ENCODE assay signal across 11 mouse cellular contexts in the genomic region with DNA sequence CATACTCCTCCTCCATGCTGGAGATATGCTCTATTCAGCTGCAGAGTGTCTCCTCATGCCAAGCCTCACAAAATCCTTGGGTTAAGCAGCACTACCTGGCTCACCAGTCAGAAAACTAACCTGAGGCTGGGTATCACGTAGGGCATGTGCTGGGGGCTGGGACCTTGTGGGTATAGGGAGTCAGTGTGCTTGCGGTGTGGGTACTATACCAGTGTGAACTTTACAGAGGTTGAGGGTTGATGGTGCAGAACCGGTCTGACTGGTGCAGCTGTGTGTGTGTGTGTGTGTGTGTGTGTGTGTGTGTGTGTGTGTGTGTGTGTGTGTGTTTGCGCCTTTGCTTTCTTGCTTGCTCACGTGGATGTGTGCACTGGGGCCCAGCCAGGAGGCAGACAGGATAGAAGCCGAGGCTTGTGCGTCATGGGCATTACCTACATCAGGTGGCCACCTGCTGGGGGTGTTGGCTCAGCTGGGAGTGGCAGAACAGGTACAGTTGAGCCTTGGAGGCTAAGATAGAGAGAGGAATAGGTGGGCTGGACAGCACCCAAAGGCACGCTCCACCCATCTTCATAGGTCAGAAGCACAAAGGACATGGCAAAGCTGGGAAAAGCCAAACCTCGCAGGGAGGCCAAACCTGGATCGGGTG. TPM values are rescaled to one million over a fixed set of nuclear protein-coding genes. Genes with fewer than 3 reads are reported as not detected.
DNase-seq lines count a peak whose midpoint lies in the region; ATAC-seq and TF ChIP-seq lines count a peak whose summit lies in the region.
"Had no signal": no experiment of that assay in that cellular context is flagged by ENCODE, and none has a peak within 500 bp of the region (broad histone marks: within the 10 kb centered on the region; RNA-seq: fewer than 3 reads in every experiment).

No protein-coding gene starts in this region.

- DNase-seq in heart, postnatal 25 days (ENCODE audit: low spot score), result no peak
- no peak for DNase-seq in intestine, embryonic 14.5 days (ENCODE audit: low spot score)
- DNase-seq in kidney, postnatal 0 days (ENCODE audit: low spot score), result peak; percentile 37
- no peak for DNase-seq in adrenal gland, postnatal 36 days
- DNase-seq in forebrain, embryonic 11.5 days (ENCODE audit: low spot score), result no peak
- DNase-seq in spleen, postnatal 36 days (ENCODE audit: low spot score in 2 of 2), result no peak
- DNase-seq: gastrocnemius, postnatal 10 days had no signal

- 75% methylated on average over 10 of the region's 10 CpGs for WGBS in heart, embryonic 15.5 days
- WGBS in intestine, embryonic 14.5 days, result 66% methylated on average over 10 of the region's 10 CpGs
- 50% methylated on average over 10 of the region's 10 CpGs for WGBS in kidney, postnatal 0 days
- 85% methylated on average over 10 of the region's 10 CpGs for WGBS in forebrain, embryonic 11.5 days

- TF ChIP-seq CTCF in kidney, postnatal 0 days (IDR thresholded peaks at IDR 0.05; ENCODE audit: low read depth), result peak; percentile 31; the same call in 1 of the 2 replicates

- H3K4me2 ChIP-seq in heart, embryonic 15.5 days, result no peak overlapping the region
- H3K4me2 ChIP-seq in intestine, embryonic 14.5 days (ENCODE audit: low read length), result no peak overlapping the region
- 0 out of 2 replicates have a peak overlapping the region, but pooled peaks have one; percentile 10 for H3K4me2 ChIP-seq in kidney, postnatal 0 days (ENCODE audit: low read length)
- no peak overlapping the region for H3K4me2 ChIP-seq in forebrain, embryonic 11.5 days (ENCODE audit: low read depth, low read length, severe bottlenecking)

- H3K9ac ChIP-seq in heart, embryonic 15.5 days, result no peak overlapping the region
- H3K9ac ChIP-seq in intestine, embryonic 14.5 days (ENCODE audit: low read length), result no peak overlapping the region
- no peak overlapping the region for H3K9ac ChIP-seq in kidney, postnatal 0 days (ENCODE audit: low read depth, low read length)
- H3K9ac ChIP-seq in forebrain, embryonic 11.5 days (ENCODE audit: low read length), result no peak overlapping the region

- ATAC-seq in heart, embryonic 15.5 days (replicated peaks; ENCODE audit: insufficient number of reproducible peaks, insufficient read depth, low FRiP score, low read depth), result no peak
- ATAC-seq in intestine, embryonic 14.5 days (replicated peaks; ENCODE audit: low FRiP score, low TSS enrichment, low read depth), result peak; percentile 82
- ATAC-seq in kidney, postnatal 0 days (replicated peaks; ENCODE audit: low FRiP score, low read depth), result peak; percentile 76
- ATAC-seq in neutrophil, adult 5-6 weeks (ENCODE audit: extremely low read depth, insufficient number of reproducible peaks, low FRiP score, poor library complexity, severe bottlenecking), result 0 out of 2 replicates have a peak, but pooled peaks have one; percentile 6
- ATAC-seq in forebrain, embryonic 11.5 days (replicated peaks; ENCODE audit: low FRiP score), result no peak
- ATAC-seq: inflammation-experienced regulatory T-cells, adult 6 months; midbrain, embryonic 16.5 days had no signal

- peaks cover 45% of the 10 kb centered on the region for H3K4me1 ChIP-seq in heart, embryonic 15.5 days (replicated peaks)
- H3K4me1 ChIP-seq in intestine, embryonic 14.5 days (replicated peaks; ENCODE audit: control insufficient read depth, insufficient read depth, low read length), result peaks cover 27% of the 10 kb centered on the region
- peaks cover 44% of the 10 kb centered on the region for H3K4me1 ChIP-seq in kidney, postnatal 0 days (replicated peaks; ENCODE audit: insufficient read depth, low read length)
- no peaks in the 10 kb centered on the region for H3K4me1 ChIP-seq in forebrain, embryonic 11.5 days (replicated peaks; ENCODE audit: control insufficient read depth, insufficient read depth, low read length)

- H3K4me3 ChIP-seq in heart, embryonic 15.5 days, result no peak overlapping the region
- H3K4me3 ChIP-seq in intestine, embryonic 14.5 days (ENCODE audit: low read depth, low read length), result no peak overlapping the region
- no peak overlapping the region for H3K4me3 ChIP-seq in kidney, postnatal 0 days (replicated peaks; ENCODE audit: low read depth, low read length)
- no peak overlapping the region for H3K4me3 ChIP-seq in forebrain, embryonic 11.5 days (ENCODE audit: low read depth, low read length)

- no peaks in the 10 kb centered on the region for H3K27me3 ChIP-seq in heart, embryonic 15.5 days
- no peaks in the 10 kb centered on the region for H3K27me3 ChIP-seq in intestine, embryonic 14.5 days (replicated peaks; ENCODE audit: control insufficient read depth, insufficient read depth, low read length)
- no peaks in the 10 kb centered on the region for H3K27me3 ChIP-seq in kidney, postnatal 0 days (ENCODE audit: insufficient read depth, low read length)
- no peaks in the 10 kb centered on the region for H3K27me3 ChIP-seq in forebrain, embryonic 11.5 days (ENCODE audit: control insufficient read depth, insufficient read depth, low read length)

- intact Hi-C loops in heart, postnatal 25 days (cut with DNase I), result no loop called here

- peak overlapping the region; percentile 83; the same call in 1 of the 2 replicates for H3K27ac ChIP-seq in heart, embryonic 15.5 days
- H3K27ac ChIP-seq in intestine, embryonic 14.5 days (ENCODE audit: low read depth), result peak overlapping the region; percentile 22; the same call in 1 of the 2 replicates
- H3K27ac ChIP-seq in kidney, postnatal 0 days, result peak overlapping the region; percentile 88
- H3K27ac ChIP-seq in forebrain, embryonic 11.5 days (ENCODE audit: low read depth, low read length), result no peak overlapping the region

- no peaks in the 10 kb centered on the region for H3K36me3 ChIP-seq in heart, embryonic 15.5 days
- no peaks in the 10 kb centered on the region for H3K36me3 ChIP-seq in intestine, embryonic 14.5 days (ENCODE audit: control insufficient read depth, insufficient read depth, low read length)
- no peaks in the 10 kb centered on the region for H3K36me3 ChIP-seq in kidney, postnatal 0 days (ENCODE audit: insufficient read depth, low read length)
- H3K36me3 ChIP-seq in forebrain, embryonic 11.5 days (ENCODE audit: control insufficient read depth, insufficient read depth, low read length), result no peaks in the 10 kb centered on the region

- H3K9me3 ChIP-seq in heart, embryonic 15.5 days (replicated peaks), result no peaks in the 10 kb centered on the region
- H3K9me3 ChIP-seq in intestine, embryonic 14.5 days (ENCODE audit: control insufficient read depth, low read length), result no peaks in the 10 kb centered on the region
- no peaks in the 10 kb centered on the region for H3K9me3 ChIP-seq in kidney, postnatal 0 days (replicated peaks; ENCODE audit: low read length)
- H3K9me3 ChIP-seq in forebrain, embryonic 11.5 days (ENCODE audit: control insufficient read depth, low read length), result no peaks in the 10 kb centered on the region

RNA-seq across cellular contexts. Expression of gene Pim3, which starts 10.4 kb away (rescaled TPM):
- 61.4 and 71.9 TPM in 2 replicates for polyA plus RNA-seq in heart, embryonic 15.5 days (2015; fragmentation: Nextera tagmentation; extraction: Ambion mirVana)
- total RNA-seq in heart, postnatal 25 days (2021), result 10 to 100 TPM; 86.8 to 98.2 TPM
- 40.1 and 51.7 TPM in 2 replicates for polyA plus RNA-seq in intestine, embryonic 14.5 days (2014; fragmentation: Nextera tagmentation; extraction: Ambion mirVana)
- 83.4 and 88.6 TPM in 2 replicates for polyA plus RNA-seq in kidney, postnatal 0 days (2015; fragmentation: Nextera tagmentation; extraction: Ambion mirVana)
- total RNA-seq in neutrophil, adult 5-6 weeks (2017), result 12.2 and 19.4 TPM in 2 replicates
- 100 to 1,000 TPM; 123 to 134 TPM for total RNA-seq in adrenal gland, postnatal 36 days (2021)
- 42.0 and 42.7 TPM in 2 replicates for polyA plus RNA-seq in forebrain, embryonic 11.5 days (2014; fragmentation: Nextera tagmentation; extraction: Ambion mirVana)

RNA-seq across cellular contexts. Expression of gene Creld2, which starts 32.2 kb away (rescaled TPM):
- polyA plus RNA-seq in heart, embryonic 15.5 days (2015; fragmentation: Nextera tagmentation; extraction: Ambion mirVana), result 47.5 and 62.1 TPM in 2 replicates
- total RNA-seq in heart, postnatal 25 days (2021), result 10 to 100 TPM; 24.7 to 27.3 TPM
- polyA plus RNA-seq in intestine, embryonic 14.5 days (2014; fragmentation: Nextera tagmentation; extraction: Ambion mirVana), result 79.9 and 95.1 TPM in 2 replicates
- 79.0 and 89.8 TPM in 2 replicates for polyA plus RNA-seq in kidney, postnatal 0 days (2015; fragmentation: Nextera tagmentation; extraction: Ambion mirVana)
- 30.3 and 31.9 TPM in 2 replicates for total RNA-seq in neutrophil, adult 5-6 weeks (2017)
- 10 to 100 TPM; 40.1 to 52.8 TPM for total RNA-seq in adrenal gland, postnatal 36 days (2021)
- polyA plus RNA-seq in forebrain, embryonic 11.5 days (2014; fragmentation: Nextera tagmentation; extraction: Ambion mirVana), result 79.4 and 89.4 TPM in 2 replicates

RNA-seq across cellular contexts. Expression of gene Alg12, which starts 32.5 kb away (rescaled TPM):
- polyA plus RNA-seq in heart, embryonic 15.5 days (2015; fragmentation: Nextera tagmentation; extraction: Ambion mirVana), result 8.6 and 11.2 TPM in 2 replicates
- 10 to 100 TPM; 10.7 TPM for total RNA-seq in heart, postnatal 25 days (2021)
- polyA plus RNA-seq in intestine, embryonic 14.5 days (2014; fragmentation: Nextera tagmentation; extraction: Ambion mirVana), result 11.8 and 13.6 TPM in 2 replicates
- 9.8 and 11.2 TPM in 2 replicates for polyA plus RNA-seq in kidney, postnatal 0 days (2015; fragmentation: Nextera tagmentation; extraction: Ambion mirVana)
- 9.1 and 11.4 TPM in 2 replicates for total RNA-seq in neutrophil, adult 5-6 weeks (2017)
- total RNA-seq in adrenal gland, postnatal 36 days (2021), result 10 to 100 TPM; 14.1 to 18.9 TPM
- polyA plus RNA-seq in forebrain, embryonic 11.5 days (2014; fragmentation: Nextera tagmentation; extraction: Ambion mirVana), result 10.8 and 13.5 TPM in 2 replicates

Comparison
In these comparisons a context has a peak if more than half of its experiments do, and no peak if none do; other contexts are left out.
1. ATAC-seq: peak in intestine, embryonic 14.5 days (single experiment), kidney, postnatal 0 days (single experiment) and neutrophil, adult 5-6 weeks (single experiment); none in heart, embryonic 15.5 days (single experiment) and forebrain, embryonic 11.5 days (single experiment).